Mouse (Mus musculus) spleen, postnatal 10 days (tissue): ENCODE data around the gene Msi2.

Source experiments
- DNase-seq, 2 experiments: peaks; one replicate each; pipeline ENCODE4 v3.0.0; 2021 to 2022; ENCODE audit warnings: low spot score in 2 of 2

Gene Msi2

GRCm38 (mm10) chr11:88448571-88448970 lies 269.7 kb downstream of the Msi2 start:
- DNase-seq = no peak

- DNase-seq = no peak
These were observed 271.0 kb downstream of the Msi2 start for GRCm38 (mm10) chr11:88447350-88447749.

- no peak for DNase-seq
These were observed 274.4 kb downstream of the Msi2 start for GRCm38 (mm10) chr11:88443905-88444304.

- no peak for DNase-seq
These were observed 275.0 kb downstream of the Msi2 start for GRCm38 (mm10) chr11:88443291-88443690.

GRCm38 (mm10) chr11:88441871-88442740 lies 276.2 kb downstream of the Msi2 start:
- no peak for DNase-seq

- DNase-seq = no peak
These were observed 279.7 kb downstream of the Msi2 start for GRCm38 (mm10) chr11:88438659-88439058.

GRCm38 (mm10) chr11:88436596-88436995 lies 281.7 kb downstream of the Msi2 start:
- no peak for DNase-seq

GRCm38 (mm10) chr11:88435543-88435942 lies 282.8 kb downstream of the Msi2 start:
- DNase-seq = no peak

- no peak for DNase-seq
These were observed 286.7 kb downstream of the Msi2 start for GRCm38 (mm10) chr11:88431363-88432269.

GRCm38 (mm10) chr11:88430292-88430691 lies 288.0 kb downstream of the Msi2 start:
- DNase-seq = no peak

GRCm38 (mm10) chr11:88429680-88430079 lies 288.6 kb downstream of the Msi2 start:
- DNase-seq = no peak

- DNase-seq = peak in 1 of 2 experiments; percentile 62
These were observed 292.6 kb downstream of the Msi2 start for GRCm38 (mm10) chr11:88425631-88426101.

GRCm38 (mm10) chr11:88424034-88424767 lies 294.1 kb downstream of the Msi2 start:
- no peak for DNase-seq

- DNase-seq = no peak
These were observed 297.2 kb downstream of the Msi2 start for GRCm38 (mm10) chr11:88421057-88421578.

GRCm38 (mm10) chr11:88419657-88420366 lies 298.5 kb downstream of the Msi2 start:
- no peak for DNase-seq

- no peak for DNase-seq
These were observed 299.2 kb downstream of the Msi2 start for GRCm38 (mm10) chr11:88419064-88419463.

- DNase-seq = no peak
These were observed 304.0 kb downstream of the Msi2 start for GRCm38 (mm10) chr11:88414157-88414870.

- peak in 1 of 2 experiments; percentile 70 for DNase-seq
These were observed 305.8 kb downstream of the Msi2 start for GRCm38 (mm10) chr11:88412423-88413094.

- DNase-seq = no peak
These were observed 310.0 kb downstream of the Msi2 start for GRCm38 (mm10) chr11:88408305-88408704.
